Mouse (Mus musculus) embryonic facial prominence, embryonic 13.5 days (tissue): ENCODE measurements around the gene Anks1. TPM values are rescaled to one million over a fixed set of nuclear protein-coding genes. Genes with fewer than 3 reads are reported as not detected.

ENCODE experiments used
- ATAC-seq: fragments of 200-750 bp; cut with Nextera tagmentation; 2 replicates; pipeline ENCODE4 v1.8.0; 2017; ENCODE audit warnings: low read depth; ENCODE audit not compliant: insufficient number of reproducible peaks, insufficient read depth, low FRiP score, low TSS enrichment
- H3K27ac ChIP-seq: fragments of 300-500 bp; sonication (generic); 2 replicates; pipeline ENCODE4 v1.5.1; 2015; ENCODE audit warnings: moderate library complexity, mild to moderate bottlenecking, inconsistent platforms
- H3K27me3 ChIP-seq: fragments of 300-500 bp; sonication (generic); 2 replicates; pipeline ENCODE4 v1.6.1; 2015; ENCODE audit warnings: mild to moderate bottlenecking, inconsistent platforms
- H3K36me3 ChIP-seq: fragments of 300-500 bp; sonication (generic); 2 replicates; pipeline ENCODE4 v1.6.1; 2015; ENCODE audit warnings: mild to moderate bottlenecking, inconsistent platforms
- H3K4me1 ChIP-seq: fragments of 300-500 bp; sonication (generic); 2 replicates; pipeline ENCODE4 v1.6.1; 2015; ENCODE audit warnings: inconsistent platforms
- H3K4me2 ChIP-seq: fragments of 300-500 bp; sonication (generic); 2 replicates; pipeline ENCODE4 v1.6.1; 2015; ENCODE audit warnings: moderate library complexity, mild to moderate bottlenecking, inconsistent platforms
- H3K4me3 ChIP-seq: fragments of 300-500 bp; sonication (generic); 2 replicates; pipeline ENCODE4 v1.5.1; 2015; ENCODE audit warnings: mild to moderate bottlenecking, inconsistent platforms
- H3K9ac ChIP-seq: fragments of 300-500 bp; sonication (generic); 2 replicates; pipeline ENCODE4 v1.6.1; 2015; ENCODE audit warnings: mild to moderate bottlenecking, inconsistent platforms
- H3K9me3 ChIP-seq: fragments of 300-500 bp; sonication (generic); 2 replicates; pipeline ENCODE4 v1.6.1; 2016; ENCODE audit warnings: inconsistent platforms
- WGBS: fragments of 180-500 bp; shearing (Covaris S2); methylation state at CpG from one replicate; pipeline ENCODE4 v1.1.7; 2015; ENCODE audit warnings: mixed read lengths; 5-methylcytosine and 5-hydroxymethylcytosine counted together
- polyA plus RNA-seq: library from polyadenylated mRNA; unstranded; fragments of >200 nt; fragmentation: Nextera tagmentation; extraction: Ambion mirVana; gene quantifications from 2 replicates; pipeline ENCODE4 v1.2.1, GENCODE M21; 2015

Anks1 gene
- polyA plus RNA-seq, 1 experiment from 2014 or later: 13.4 TPM

GRCm38 (mm10) chr17:27934136-27934910, 25.2 kb downstream of the Anks1 start:
- no peaks in the 10 kb centered on the region for H3K36me3 ChIP-seq
- no peak overlapping the region for H3K4me3 ChIP-seq
- H3K27me3 ChIP-seq: no peaks in the 10 kb centered on the region
- WGBS: 67% methylated on average over 10 of the region's 10 CpGs
- no peak overlapping the region for H3K4me2 ChIP-seq
- H3K27ac ChIP-seq: peak overlapping the region; percentile 68
- no peaks in the 10 kb centered on the region for H3K9me3 ChIP-seq
- H3K9ac ChIP-seq: no peak overlapping the region
- ATAC-seq: no peak
- H3K4me1 ChIP-seq: peaks cover 33% of the 10 kb centered on the region

GRCm38 (mm10) chr17:27935091-27935490, 26.0 kb downstream of the Anks1 start:
- H3K4me1 ChIP-seq: peaks cover 41% of the 10 kb centered on the region
- no peak overlapping the region for H3K4me2 ChIP-seq
- H3K27me3 ChIP-seq: no peaks in the 10 kb centered on the region
- no peak overlapping the region for H3K4me3 ChIP-seq
- H3K36me3 ChIP-seq: no peaks in the 10 kb centered on the region
- ATAC-seq: no peak
- no peak overlapping the region for H3K9ac ChIP-seq
- H3K27ac ChIP-seq: peak overlapping the region; percentile 68; the same call in 1 of the 2 replicates
- no peaks in the 10 kb centered on the region for H3K9me3 ChIP-seq
- 84% methylated on average over 3 of the region's 3 CpGs for WGBS

GRCm38 (mm10) chr17:27937054-27937615, 28.0 kb downstream of the Anks1 start:
- Histone ChIP-seq H3K4me1 (peaks cover 57% of the 10 kb centered on the region), H3K9ac (no peak overlapping the region), H3K27me3 (no peaks in the 10 kb centered on the region), H3K27ac (no peak overlapping the region), H3K4me2 (no peak overlapping the region), H3K36me3 (no peaks in the 10 kb centered on the region), H3K4me3 (no peak overlapping the region), H3K9me3 (no peaks in the 10 kb centered on the region)
- WGBS: 92% methylated on average over 4 of the region's 4 CpGs
- no peak for ATAC-seq

GRCm38 (mm10) chr17:27938121-27938754, 29.1 kb downstream of the Anks1 start:
- Histone ChIP-seq H3K4me2 (no peak overlapping the region), H3K27me3 (no peaks in the 10 kb centered on the region), H3K9ac (0 out of 2 replicates have a peak overlapping the region, but pooled peaks have one; percentile 11), H3K4me3 (no peak overlapping the region), H3K36me3 (no peaks in the 10 kb centered on the region), H3K9me3 (no peaks in the 10 kb centered on the region), H3K4me1 (peaks cover 57% of the 10 kb centered on the region), H3K27ac (peak overlapping the region; percentile 55; the same call in 1 of the 2 replicates)
- ATAC-seq: no peak
- WGBS: 70% methylated on average over 12 of the region's 12 CpGs

GRCm38 (mm10) chr17:27939028-27939427, 29.9 kb downstream of the Anks1 start:
- 95% methylated on average over 5 of the region's 5 CpGs for WGBS
- Histone ChIP-seq H3K9ac (0 out of 2 replicates have a peak overlapping the region, but pooled peaks have one; percentile 11), H3K4me3 (no peak overlapping the region), H3K4me1 (peaks cover 54% of the 10 kb centered on the region), H3K27me3 (no peaks in the 10 kb centered on the region), H3K27ac (peak overlapping the region; percentile 55), H3K36me3 (no peaks in the 10 kb centered on the region), H3K4me2 (no peak overlapping the region), H3K9me3 (no peaks in the 10 kb centered on the region)
- no peak for ATAC-seq

- Histone ChIP-seq H3K4me2 (no peak overlapping the region), H3K9ac (no peak overlapping the region), H3K36me3 (no peaks in the 10 kb centered on the region), H3K9me3 (no peaks in the 10 kb centered on the region), H3K4me3 (no peak overlapping the region), H3K4me1 (peaks cover 53% of the 10 kb centered on the region), H3K27ac (peak overlapping the region; percentile 22; the same call in 1 of the 2 replicates), H3K27me3 (no peaks in the 10 kb centered on the region)
- ATAC-seq: no peak
- 69% methylated on average over 4 of the region's 4 CpGs for WGBS
Measured at GRCm38 (mm10) chr17:27940352-27940751, 31.2 kb downstream of the Anks1 start.

- no peaks in the 10 kb centered on the region for H3K36me3 ChIP-seq
- no peak overlapping the region for H3K9ac ChIP-seq
- 78% methylated on average over 5 of the region's 5 CpGs for WGBS
- no peak for ATAC-seq
- H3K9me3 ChIP-seq: no peaks in the 10 kb centered on the region
- H3K27me3 ChIP-seq: no peaks in the 10 kb centered on the region
- peaks cover 61% of the 10 kb centered on the region for H3K4me1 ChIP-seq
- no peak overlapping the region for H3K27ac ChIP-seq
- H3K4me2 ChIP-seq: no peak overlapping the region
- no peak overlapping the region for H3K4me3 ChIP-seq
Measured at GRCm38 (mm10) chr17:27941178-27941577, 32.1 kb downstream of the Anks1 start.

GRCm38 (mm10) chr17:27941698-27942097, 32.6 kb downstream of the Anks1 start:
- Histone ChIP-seq H3K4me2 (no peak overlapping the region), H3K9ac (no peak overlapping the region), H3K27ac (no peak overlapping the region), H3K4me3 (no peak overlapping the region), H3K27me3 (no peaks in the 10 kb centered on the region), H3K36me3 (no peaks in the 10 kb centered on the region), H3K4me1 (peaks cover 66% of the 10 kb centered on the region), H3K9me3 (no peaks in the 10 kb centered on the region)
- no peak for ATAC-seq
- WGBS: 62% methylated on average over 2 of the region's 2 CpGs

- Histone ChIP-seq H3K27me3 (no peaks in the 10 kb centered on the region), H3K36me3 (no peaks in the 10 kb centered on the region), H3K4me1 (peaks cover 66% of the 10 kb centered on the region), H3K9me3 (no peaks in the 10 kb centered on the region), H3K27ac (no peak overlapping the region), H3K4me3 (no peak overlapping the region), H3K4me2 (no peak overlapping the region), H3K9ac (no peak overlapping the region)
- 86% methylated on average over 4 of the region's 4 CpGs for WGBS
- no peak for ATAC-seq
Measured at GRCm38 (mm10) chr17:27942131-27942530, 33.0 kb downstream of the Anks1 start.

- Histone ChIP-seq H3K9ac (peak overlapping the region; percentile 32; the same call in 1 of the 2 replicates), H3K27me3 (no peaks in the 10 kb centered on the region), H3K4me2 (0 out of 2 replicates have a peak overlapping the region, but pooled peaks have one; percentile 3), H3K36me3 (no peaks in the 10 kb centered on the region), H3K4me3 (no peak overlapping the region), H3K4me1 (peaks cover 37% of the 10 kb centered on the region), H3K27ac (peak overlapping the region; percentile 78), H3K9me3 (no peaks in the 10 kb centered on the region)
- WGBS: 58% methylated on average over 6 of the region's 6 CpGs
- peak; percentile 73 for ATAC-seq
Measured at GRCm38 (mm10) chr17:27945546-27946216, 36.6 kb downstream of the Anks1 start.

GRCm38 (mm10) chr17:27946371-27946770, 37.3 kb downstream of the Anks1 start:
- H3K4me3 ChIP-seq: no peak overlapping the region
- no peaks in the 10 kb centered on the region for H3K27me3 ChIP-seq
- ATAC-seq: no peak
- peak overlapping the region; percentile 78 for H3K27ac ChIP-seq
- H3K36me3 ChIP-seq: no peaks in the 10 kb centered on the region
- WGBS: 82% methylated on average over 8 of the region's 8 CpGs
- peaks cover 30% of the 10 kb centered on the region for H3K4me1 ChIP-seq
- H3K9ac ChIP-seq: peak overlapping the region; percentile 32; the same call in 1 of the 2 replicates
- no peaks in the 10 kb centered on the region for H3K9me3 ChIP-seq
- no peak overlapping the region for H3K4me2 ChIP-seq
